Mouse (Mus musculus) cerebellum, adult 8-10 months (tissue): Measurements from ENCODE around the gene Sema5b.
A peak's percentile ranks its signal among the peaks of the same experiment; 100 is the strongest.

ENCODE experiments used
- DNase-seq: peaks from one replicate; pipeline ENCODE4 v3.0.0; 2022

Sema5b gene

DNA sequence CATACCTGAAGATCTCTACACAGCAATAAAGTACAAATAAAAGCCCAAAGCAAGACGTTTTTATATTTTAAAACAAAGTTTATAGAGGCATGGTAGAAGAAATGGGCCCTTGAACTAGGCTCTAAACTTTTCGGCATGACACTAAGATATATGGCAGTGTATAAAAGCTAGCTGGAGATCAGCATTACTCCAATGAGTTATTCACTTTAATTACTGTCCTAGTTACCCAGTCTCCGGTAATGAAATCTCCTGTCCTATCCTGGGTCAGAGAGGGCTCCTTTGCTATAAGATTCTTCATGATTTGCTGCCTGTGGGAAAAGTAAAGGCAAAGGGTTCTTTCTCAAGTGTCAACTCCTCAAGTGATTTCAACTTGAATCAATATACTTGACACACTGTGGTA lies 98.6 kb downstream of the Sema5b start:
- DNase-seq: no peak

DNA sequence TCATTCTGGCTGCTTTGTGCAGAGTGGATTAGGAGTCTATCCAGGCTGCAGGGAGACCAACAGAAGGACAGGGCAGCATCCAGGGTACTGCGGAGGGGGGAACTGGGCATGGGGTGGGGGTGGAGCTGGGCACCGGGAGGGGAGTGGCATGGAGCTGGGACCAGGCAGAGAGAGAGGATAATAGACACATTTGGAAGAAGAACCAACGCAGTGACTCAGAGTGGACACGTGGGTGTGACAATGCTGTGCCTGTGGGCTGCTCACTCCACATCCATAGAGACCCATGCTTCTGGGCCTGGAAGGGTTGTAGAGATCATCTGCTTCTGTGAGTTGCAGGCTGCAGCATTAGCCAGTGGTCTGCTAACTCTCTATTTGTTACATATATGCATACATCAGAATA lies 107.9 kb downstream of the Sema5b start:
- no peak for DNase-seq

DNA sequence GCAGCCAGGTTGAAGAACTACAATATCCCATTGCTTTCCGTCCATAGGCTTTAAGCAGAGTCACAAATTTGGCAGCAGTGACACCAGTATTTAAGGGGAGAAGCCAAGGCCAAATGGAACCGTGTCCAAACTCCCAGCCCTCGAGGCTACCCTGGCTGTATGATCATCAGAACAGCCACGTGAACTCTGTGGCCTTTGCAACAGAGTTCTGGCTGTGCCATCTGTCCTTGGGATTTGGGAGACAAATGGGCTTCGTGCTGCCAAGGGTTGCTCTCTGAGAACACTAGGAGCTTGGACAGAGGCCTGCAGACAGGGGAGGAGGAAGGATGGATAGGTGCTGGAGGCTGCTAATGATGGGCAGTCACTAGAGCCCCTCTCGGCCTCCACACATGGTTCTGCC lies 111.3 kb downstream of the Sema5b start:
- peak; percentile 79 for DNase-seq

DNA sequence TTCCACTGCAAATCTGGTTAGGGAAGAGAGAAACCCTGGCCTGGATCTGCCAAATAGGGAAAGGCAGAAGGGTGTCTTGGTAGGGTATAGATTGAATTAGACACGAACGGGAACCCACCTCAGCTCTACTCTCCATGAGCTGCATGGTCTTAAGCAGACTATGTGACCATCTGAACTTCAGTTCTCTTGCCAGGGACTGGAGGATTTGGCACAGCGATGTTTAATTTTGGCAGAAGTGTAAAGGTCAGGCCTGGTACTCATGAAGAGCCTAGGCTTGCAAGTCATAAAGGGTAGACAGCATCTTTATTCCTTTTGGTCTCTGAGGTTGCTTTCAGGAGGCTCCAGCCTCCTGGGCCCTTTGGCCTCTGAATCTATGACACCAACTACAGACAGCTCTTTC lies 111.8 kb downstream of the Sema5b start:
- peak; percentile 61 for DNase-seq

- DNase-seq: no peak
Observed at GRCm38 (mm10) chr16:35653951-35654350, 113.0 kb downstream of the Sema5b start.

GRCm38 (mm10) chr16:35660222-35660621 lies 119.3 kb downstream of the Sema5b start:
- DNase-seq: no peak

- no peak for DNase-seq
Observed at GRCm38 (mm10) chr16:35663831-35664414, 123.0 kb downstream of the Sema5b start.

- DNase-seq: no peak
Observed at GRCm38 (mm10) chr16:35664847-35665246, 123.9 kb downstream of the Sema5b start.

DNA sequence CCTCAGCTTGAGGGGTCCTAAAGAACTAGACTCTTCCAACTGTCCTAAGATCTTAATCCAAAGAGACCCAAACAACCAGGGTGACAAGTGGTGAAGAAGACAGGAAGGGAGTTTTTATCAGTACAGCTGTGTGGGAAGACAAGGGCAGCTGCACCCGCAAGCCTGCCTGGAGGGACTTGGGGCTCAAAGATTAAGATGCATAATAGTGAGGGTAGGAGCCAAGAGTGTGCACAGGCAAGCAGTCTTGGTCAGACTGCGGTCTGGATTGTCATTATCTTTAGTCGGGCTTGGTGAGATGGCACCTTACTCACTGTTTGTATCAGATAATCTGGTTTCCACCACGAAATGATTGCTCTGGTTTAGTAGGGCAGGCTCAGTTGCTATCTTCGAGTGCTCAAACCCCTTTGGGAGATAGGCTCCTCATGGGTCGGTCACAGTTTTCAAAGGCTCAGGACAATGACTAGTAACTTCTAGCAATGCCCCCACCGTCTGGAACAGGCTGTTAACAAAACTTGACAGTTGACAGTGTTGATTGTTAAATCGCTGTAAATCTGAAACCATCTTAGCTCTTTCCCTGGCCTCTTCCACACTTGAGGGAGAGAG lies 136.7 kb downstream of the Sema5b start:
- no peak for DNase-seq

- DNase-seq: no peak
Observed at GRCm38 (mm10) chr16:35678476-35678875, 137.5 kb downstream of the Sema5b start.

- DNase-seq: peak; percentile 39
Observed at GRCm38 (mm10) chr16:35681327-35682108, 140.6 kb downstream of the Sema5b start.

DNA sequence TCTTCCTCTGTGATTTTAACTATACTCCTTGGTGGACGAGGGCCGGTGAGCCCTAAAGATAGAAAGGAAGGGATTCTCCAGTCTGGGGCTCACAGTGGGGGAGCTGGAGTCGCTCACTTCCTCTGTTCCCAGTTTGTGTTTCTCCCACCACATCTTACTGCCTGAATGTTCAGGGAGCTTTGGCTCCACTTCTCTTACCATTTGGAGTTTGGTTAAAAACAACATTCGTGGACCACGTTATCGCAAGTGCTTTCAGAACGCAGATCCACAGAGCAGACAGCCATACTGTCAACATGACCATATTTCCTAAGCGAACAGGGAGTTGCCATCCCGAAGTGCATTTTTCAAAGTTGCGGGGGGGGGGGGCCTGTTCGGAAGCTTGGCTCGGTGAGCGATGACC lies 144.1 kb downstream of the Sema5b start:
- DNase-seq: no peak

GRCm38 (mm10) chr16:35686491-35686890 lies 145.5 kb downstream of the Sema5b start:
- DNase-seq: peak; percentile 19

- no peak for DNase-seq
Observed at GRCm38 (mm10) chr16:35691606-35692005, 150.7 kb downstream of the Sema5b start.

DNA sequence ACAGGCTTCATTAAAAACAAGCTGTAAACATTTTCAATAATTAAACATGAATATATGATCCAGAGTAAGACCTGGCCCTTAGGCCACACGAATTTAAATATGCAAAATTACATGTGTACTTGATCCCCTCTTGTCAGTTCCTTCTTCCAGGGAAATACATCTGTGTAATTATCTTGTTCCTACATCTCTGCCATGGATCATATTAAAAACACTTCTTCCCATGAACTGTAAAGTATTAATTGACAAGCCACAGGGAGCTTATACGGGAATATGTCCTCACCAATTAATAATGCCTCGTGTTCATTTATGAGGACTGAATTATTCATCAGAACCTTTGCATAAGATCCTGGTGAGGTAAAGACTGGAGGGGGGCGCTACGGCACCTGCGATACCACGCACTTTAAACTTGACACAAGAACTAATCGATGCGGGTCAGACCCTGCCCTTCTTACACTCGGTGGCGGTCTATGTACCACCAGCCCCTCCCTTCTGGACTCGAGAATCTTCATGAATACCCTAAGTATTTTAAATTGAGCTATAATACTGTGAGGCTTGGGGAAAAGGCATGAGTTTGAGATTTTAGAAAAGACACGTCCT lies 153.4 kb downstream of the Sema5b start:
- no peak for DNase-seq

GRCm38 (mm10) chr16:35696103-35696502 lies 155.2 kb downstream of the Sema5b start:
- no peak for DNase-seq

DNA sequence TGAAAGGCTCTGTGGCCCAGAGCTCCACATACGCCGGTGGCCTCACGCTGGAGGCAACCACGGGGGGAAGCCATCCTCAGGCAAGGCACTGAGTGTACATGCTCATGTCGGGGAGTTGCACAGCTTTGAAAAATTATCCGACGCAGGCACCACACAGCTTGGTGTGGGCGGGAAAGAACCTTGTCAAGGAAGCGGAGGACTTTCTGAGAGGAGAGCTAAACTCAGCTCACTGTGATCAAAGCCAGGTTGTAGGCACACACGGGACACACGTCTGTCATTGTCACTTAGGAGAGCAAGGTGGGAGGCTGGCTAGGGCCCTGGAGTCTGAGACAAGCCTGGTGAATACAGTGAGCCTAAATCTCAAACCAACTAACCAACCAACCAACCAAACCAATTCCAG lies 160.9 kb downstream of the Sema5b start:
- no peak for DNase-seq

- no peak for DNase-seq
Observed at GRCm38 (mm10) chr16:35703763-35704679, 163.1 kb downstream of the Sema5b start.

DNA sequence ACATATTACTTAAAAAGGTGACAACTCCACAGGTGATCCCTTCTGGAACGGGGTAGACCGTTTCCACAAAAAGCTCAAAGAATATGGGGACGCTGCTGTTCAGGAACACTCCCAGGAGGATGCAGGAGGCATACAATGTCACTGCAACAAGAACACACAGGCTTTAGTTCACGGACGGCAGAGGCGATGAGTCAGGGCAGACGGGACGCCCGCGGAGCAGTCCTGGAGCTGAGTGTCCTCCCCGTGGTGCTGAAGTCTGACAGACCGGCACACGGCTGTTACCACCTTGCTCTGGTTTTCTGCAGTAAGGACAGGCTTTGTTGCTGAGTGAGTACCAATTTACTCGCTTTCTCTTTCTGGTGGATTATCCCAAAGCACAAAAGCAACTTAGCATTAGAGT lies 163.9 kb downstream of the Sema5b start:
- DNase-seq: no peak

DNA sequence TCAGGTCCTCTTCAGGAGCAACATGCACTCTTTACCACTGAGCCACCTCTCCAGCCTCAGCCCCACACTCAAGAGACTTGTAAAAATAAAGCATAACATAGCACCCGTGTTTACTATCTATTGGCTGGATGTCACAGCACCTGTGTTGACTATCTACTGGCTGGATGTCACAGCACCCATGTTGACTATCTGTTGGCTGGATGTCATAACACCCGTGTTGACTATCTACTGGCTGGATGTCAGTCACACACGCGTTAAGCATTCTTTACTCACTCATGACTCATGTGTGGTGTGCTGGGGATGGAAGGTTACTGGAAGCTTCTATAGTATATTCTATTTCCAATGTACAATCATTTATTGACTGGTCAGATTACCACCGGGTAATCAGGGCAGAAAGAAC lies 166.1 kb downstream of the Sema5b start:
- no peak for DNase-seq

GRCm38 (mm10) chr16:35711004-35711403 lies 170.1 kb downstream of the Sema5b start:
- DNase-seq: no peak

DNA sequence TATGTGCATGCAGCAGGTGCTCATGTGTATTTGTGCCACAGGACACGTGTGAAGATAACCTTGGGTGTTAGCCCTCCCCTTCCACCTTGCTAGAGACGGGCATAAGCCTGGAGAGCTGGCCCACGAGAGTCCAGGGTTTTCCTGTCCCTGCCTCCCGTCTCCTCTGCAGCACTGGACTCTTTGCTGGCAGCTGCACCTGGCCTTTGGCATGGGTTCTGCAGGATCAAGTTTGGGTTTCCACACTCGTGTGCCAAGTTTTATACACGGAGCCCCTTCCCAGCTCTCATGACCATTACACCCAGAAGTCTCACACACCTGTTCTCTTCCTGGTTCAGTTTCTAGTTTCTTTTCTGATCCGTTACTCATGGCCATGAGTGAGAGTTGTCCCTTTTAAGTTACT lies 172.7 kb downstream of the Sema5b start:
- no peak for DNase-seq
